Mouse (Mus musculus) ovary, postnatal 14 days (tissue): ENCODE data around the gene Tmem69.

Experiments
- DNase-seq: peaks from one replicate; pipeline ENCODE4 v3.0.0; 2022; ENCODE audit warnings: low spot score

The Tmem69 gene

DNA sequence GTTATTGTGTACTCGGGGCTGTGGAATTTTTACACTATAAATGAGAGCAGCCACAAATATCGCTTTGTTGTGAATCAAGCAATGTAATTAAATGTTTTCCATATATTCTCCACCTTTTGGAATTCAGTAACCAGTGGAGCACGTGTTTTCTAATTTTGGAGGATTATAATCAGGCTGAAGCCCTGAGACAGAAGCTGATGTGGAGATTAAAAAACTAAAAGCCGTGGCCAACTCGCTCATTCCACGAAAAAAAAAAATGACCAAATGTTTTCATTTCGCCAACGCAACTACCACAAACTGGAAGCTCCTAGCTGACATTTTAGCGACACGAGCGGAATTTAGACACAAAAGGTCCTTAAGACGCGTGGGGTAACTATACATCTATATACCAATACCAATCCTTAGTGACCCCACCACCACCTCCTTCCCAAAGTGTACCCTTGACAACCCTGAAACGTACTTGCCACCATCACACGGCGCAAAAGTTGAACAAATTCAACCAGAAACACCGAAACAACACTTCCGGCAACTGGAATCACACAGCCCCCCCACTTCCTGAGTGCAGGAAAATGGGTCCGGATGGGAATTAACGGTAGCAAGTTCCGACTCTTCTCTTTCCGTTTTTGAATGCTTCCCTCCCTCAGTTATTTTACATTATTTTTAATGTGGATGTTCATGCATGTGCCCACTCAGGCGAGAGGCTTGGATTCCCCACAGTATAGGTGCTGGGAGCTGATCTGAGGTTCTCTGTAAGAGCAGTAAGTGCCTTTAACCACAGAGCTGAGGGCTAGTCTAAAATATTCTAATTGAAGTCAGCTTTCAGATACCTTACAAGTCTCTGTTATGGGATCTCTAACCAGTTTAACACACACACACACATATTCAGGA lies at the start of gene Tmem69:
Tmem69 (minus strand) TSS at position 524 of the 888 bp plus-strand sequence.
- DNase-seq: peak; percentile 64

DNA sequence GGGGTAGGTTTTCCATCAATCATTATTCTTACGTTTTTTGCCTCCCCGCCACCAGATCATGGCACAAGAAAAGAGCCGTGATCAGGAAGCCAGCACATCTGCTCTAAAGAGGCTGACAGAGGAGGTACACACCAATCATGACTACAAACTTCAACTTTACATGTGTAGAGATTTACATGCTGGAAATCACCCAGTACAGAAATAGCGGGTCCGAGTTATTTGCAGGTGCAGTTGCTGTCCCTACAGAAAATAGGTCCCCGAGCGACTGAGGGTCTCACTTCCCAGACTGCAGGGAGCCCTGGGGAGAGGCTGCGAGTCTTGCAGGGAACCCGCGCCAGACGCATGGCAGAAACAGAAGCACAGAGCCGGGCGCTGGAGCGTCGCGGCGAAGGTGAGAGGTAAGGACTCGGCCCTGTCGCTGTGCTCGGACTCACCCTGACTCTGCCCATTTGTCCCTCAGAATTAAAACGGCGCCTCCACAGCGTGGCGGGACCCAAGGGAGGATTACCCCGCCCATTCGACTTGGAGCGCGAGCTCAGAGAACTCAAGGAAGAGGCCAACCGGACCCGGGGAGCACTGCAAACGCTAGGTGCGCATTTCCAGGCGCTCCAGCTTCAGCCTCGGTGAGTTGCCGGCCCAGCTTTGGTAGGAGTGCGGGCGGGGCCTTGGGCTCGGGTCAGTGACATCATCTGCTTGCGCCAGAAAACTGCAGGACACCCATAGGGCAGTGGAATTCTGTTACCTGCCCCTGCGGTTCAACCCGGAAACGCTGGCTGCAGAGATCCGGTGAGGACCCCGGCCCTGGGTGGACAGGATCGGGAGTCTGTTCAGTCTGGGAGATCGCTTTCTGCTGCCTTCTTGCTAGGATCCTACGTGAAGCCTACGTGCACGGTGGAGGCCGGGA lies 41.5 kb upstream of the Tmem69 start:
- DNase-seq: peak; percentile 77

- no peak for DNase-seq
Measured at GRCm38 (mm10) chr4:116596379-116596778, 40.6 kb upstream of the Tmem69 start, which contains the start of gene Ccdc17. TSS of gene Ccdc17 (plus strand) at chr4:116596654.

- DNase-seq: no peak
Measured at GRCm38 (mm10) chr4:116595793-116596192, 40.1 kb upstream of the Tmem69 start.

DNA sequence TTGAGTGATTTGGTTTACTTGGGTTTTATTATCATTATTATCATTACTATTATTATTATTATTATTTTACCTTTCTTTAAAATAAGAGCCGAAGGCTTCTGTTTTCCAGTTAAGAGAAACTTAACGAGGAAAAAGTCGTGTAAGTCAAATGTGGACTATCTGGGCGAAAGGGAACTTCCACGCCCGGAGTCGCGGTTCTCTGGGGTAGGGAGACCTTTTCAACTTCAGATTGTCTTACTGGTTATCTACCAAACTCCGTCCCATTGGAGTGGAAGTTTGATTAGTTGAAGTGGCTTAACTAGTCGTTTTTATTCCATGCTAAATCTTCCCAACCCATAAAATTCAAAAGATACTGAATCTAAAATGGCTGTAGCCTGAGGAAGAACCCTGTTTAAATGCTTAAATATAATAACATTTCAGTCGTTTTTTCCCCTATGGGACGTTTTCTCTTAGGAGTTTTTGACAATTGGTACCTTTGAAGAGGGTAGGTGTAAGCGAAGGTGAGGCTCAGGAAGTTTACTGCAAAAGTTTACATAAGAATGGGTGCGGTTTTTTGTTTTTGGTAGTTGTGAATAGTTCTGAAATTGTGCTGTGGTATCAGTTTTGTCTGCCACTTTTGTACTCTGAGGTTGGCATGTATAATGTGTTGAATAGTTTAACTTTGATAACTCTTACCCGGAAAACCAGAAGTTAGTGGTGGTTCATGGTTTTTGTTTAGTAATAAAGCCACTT lies 2.6 kb upstream of the Tmem69 start:
- DNase-seq: no peak

GRCm38 (mm10) chr4:116557306-116558121 lies 1.8 kb upstream of the Tmem69 start, which contains the start of gene Gpbp1l1:
TSS of gene Gpbp1l1 (plus strand) at chr4:116557658.
- peak; percentile 96 for DNase-seq

GRCm38 (mm10) chr4:116556561-116557305 lies 997 bp upstream of the Tmem69 start:
- DNase-seq: peak; percentile 84

GRCm38 (mm10) chr4:116553035-116553434 lies 2.7 kb downstream of the Tmem69 start:
- no peak for DNase-seq

DNA sequence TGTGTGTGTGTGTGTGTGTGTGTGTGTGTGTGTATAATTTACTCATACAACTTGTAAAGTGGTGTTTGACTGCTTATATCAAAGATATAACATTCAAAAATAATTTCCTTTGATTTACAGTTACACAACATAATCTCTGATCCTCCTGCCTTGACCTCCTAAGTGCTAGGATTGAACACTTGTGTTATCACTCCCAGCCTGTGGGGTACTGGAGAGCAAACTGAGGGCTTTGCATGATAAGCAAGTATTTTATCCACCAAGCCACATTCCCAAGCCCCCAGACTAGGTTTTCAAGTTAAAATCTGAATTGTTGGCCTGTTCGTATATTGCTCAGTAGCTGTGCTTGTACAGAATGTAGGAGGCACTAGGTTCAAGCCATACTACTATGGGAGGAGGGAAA lies 5.3 kb downstream of the Tmem69 start:
- no peak for DNase-seq

DNA sequence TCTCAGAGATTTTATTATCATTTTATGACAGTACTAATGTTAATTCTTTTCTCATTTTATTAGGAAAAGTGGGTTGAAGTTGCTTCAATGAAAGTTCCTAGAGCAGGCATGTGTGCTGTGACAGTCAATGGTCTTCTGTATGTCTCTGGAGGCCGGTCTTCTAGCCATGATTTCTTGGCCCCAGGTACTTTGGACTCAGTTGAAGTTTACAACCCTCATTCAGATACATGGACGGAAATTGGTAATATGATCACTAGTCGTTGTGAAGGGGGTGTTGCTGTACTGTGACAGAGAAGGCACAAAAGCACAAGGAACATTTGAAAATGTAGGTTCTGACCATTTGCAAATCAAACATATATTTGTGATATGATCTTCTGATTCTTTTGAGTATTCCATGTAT lies 18.0 kb downstream of the Tmem69 start:
- no peak for DNase-seq

GRCm38 (mm10) chr4:116536351-116536750 lies 19.4 kb downstream of the Tmem69 start:
- DNase-seq: no peak

GRCm38 (mm10) chr4:116531109-116531508 lies 24.6 kb downstream of the Tmem69 start:
- DNase-seq: no peak

DNA sequence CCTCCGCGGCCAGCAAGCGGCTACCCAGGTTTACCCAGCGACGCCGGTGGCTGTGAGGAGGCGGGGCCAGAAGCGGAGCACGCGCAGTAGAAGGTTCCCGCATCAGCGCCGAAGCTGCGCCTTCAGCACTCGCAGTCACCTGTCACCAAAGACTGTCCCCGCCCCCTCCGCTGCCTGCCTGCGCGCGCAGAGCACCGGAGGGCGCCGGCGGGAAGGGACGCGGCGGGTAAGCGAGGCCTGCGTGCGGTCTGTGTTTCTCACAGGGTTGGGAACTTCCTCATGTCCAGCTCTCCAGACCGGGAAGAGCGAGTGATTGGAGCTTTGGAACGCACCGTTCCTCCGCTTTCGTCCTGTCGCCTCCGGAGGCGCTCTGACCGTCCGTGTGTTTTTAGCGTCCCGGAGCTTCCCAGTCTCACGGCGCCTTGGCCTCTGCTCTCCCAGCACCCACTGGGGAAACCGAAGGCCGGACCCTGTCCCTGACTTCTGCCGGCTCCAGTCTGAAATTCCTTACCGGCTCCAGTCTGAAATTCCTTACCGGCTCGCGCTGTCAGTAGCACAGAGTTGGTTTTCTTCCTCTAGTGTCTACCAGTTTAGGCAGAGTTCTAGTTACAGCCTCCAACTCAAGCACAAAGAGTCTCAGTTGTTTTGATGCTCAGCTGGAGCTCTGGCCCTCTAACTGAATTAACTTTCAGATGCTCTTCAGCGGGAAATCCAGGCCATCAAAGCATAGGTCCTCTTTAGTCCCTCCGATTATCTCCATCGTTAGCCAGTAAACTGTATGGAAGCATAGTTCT lies 48.1 kb downstream of the Tmem69 start, which contains the start of gene Ipp:
Ipp (plus strand) TSS at position 125 of the 794 bp plus-strand sequence.
- peak; percentile 87 for DNase-seq

DNA sequence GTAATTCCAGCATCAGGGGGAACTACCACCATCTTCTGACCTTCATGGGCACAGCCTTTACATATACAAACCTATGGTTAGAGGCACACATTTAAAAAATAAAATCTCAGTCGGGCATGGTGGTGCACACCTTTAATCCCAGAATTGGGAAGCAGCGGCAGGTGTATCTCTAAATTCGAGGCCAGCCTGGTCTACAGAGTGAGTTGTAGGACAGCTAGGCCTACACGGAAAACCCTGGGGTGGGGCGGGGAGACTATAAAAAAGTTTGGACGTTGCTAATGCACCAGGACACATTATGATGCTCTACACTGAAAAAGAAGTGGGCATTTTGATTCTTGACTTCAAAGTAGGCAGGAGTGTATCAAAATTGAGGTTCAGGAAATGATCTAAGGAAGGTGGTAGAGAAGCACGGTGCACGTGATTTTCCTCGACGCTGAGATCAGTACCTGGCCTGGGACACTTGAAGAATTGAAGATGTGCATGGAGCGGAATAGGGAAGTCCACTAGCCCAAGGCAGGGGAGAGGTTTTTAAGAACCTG lies 48.8 kb downstream of the Tmem69 start:
- DNase-seq: no peak
